Mouse (Mus musculus) E14TG2a.4 (cell line): ENCODE results near the gene Ppp4r3a.

Experiments
- CTCF ChIP-seq: conservative IDR thresholded peaks from 2 replicates; pipeline ENCODE4 v1.5.1; 2014; ENCODE audit warnings: low read length
- NANOG ChIP-seq: IDR thresholded peaks from 2 replicates; pipeline ENCODE4 v1.6.1; 2014; ENCODE audit warnings: borderline replicate concordance, low read length, mixed read lengths
- POU5F1 ChIP-seq: IDR thresholded peaks from 2 replicates; pipeline ENCODE4 v1.6.1; 2014; ENCODE audit warnings: low read length, borderline replicate concordance

DNA sequence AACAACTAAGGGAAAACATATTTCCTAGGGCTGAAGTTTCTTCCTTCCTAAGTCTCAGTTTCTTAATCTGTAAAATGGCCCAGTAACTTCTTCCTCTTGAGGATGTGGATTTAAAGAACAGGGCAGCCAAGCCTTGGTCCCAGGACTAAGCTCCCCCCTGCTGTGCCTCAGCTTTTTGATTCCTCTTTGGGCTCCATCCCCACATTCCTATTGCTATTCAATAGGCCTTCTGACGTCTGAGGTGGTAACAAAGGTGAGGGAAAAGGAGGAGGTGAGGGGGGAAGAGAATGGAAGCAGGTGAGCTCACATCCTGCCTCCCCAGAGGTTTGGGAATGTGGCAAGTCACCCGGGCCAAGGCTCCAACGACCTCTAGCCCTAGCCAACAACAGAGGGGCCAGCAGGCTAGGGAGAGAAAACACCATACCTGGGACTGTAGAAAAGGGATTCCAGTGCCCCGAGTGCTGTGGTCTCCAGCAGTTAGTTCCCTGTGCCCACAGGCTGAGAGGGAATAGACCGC, 67.0 kb downstream of the Ppp4r3a start:
- no peak for TF ChIP-seq CTCF
- no peak for TF ChIP-seq POU5F1
- no peak for TF ChIP-seq NANOG
